Mouse (Mus musculus): ENCODE measurements at regions not wholly inside any gene's neighbourhood (a gene's known extent, or its start where the extent isn't known, plus 50 kb on each side); places are given as distances from the start of the nearest gene placed in this dataset.

DNA sequence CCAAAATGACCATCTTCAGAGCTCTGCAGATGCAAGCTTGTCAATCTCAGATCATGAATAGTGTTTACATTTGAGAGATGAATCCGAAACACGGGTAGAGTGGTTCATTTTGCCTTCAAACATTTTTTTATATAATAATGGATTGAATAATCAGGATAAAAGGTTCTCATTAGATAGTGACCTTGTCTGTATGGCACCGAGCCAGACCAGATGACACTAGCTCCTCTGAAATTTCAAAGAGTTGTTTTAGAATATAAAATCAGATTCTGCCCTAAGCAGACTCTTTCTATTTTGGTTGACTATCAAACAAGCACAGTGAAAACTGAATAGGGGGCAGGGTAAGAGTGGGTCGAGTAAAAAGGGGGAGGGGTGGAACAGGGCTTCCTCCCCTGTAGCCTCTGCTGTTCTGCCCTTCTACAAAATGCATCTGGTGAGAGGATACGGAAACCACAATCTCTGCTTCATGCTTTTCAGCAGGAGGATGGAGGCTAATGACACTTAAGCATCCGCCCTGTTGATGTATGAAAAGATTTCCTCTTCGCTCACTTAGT, 159.9 kb upstream of the Prkd1 start:
- no peak for ATAC-seq (ENCODE audit: insufficient number of reproducible peaks, low FRiP score, low TSS enrichment)

DNA sequence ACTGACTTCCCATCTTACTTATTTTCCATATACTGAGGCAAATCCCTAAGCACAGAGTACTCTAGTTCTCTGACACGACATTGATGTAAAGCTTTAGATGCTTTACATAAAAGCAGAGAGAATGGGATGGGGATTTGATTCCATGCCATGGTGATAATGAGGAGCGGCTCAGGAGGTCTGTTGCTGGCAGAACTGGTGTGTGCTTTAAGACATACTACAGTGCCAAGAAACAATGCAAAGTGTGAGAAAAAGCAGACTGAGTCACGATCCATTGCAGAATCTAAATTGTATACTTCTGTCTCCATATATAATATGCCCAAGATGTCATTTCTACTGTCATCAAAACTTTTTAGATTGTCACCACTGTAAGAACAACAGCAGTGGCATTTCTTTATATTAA, 155.5 kb upstream of the Prkd1 start:
- ATAC-seq (ENCODE audit: insufficient number of reproducible peaks, low FRiP score, low TSS enrichment): no peak

DNA sequence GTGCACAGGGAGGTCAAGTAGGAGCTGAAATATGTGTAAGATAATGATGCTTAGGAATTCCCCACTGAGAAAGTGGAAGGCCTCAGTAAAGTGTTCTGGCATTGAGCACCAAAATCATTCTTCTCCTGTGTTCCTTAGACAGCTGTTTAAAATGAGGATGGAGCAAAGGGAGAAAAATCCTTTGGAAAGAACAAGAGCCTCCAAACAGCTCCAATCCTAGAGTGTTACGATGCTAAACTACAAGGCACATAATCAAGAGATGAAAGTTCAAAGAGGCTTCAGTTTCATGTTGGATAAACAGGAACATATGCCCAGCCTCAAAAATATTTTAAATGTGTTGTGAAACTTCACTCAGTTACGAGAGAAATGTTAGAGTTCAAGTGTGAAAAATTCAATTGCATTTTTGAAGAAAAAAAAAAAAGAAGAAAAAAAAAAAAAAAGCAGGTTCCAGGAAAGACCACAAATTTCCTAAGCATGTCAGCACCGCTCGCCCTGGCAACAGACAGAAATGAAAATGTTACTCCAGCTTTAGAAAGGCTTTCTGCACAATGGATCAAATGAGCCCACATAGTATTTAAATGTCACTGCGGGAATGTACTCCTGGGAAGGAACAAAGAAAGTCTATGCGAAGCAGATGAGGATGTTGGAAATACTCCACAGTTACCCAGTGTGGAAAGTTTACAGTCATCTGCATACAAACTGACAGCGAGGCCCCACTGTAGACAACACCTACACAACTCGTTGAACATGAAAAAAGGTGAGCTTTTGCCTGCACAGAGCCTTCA, 116.5 kb upstream of the Prkd1 start:
- ATAC-seq (ENCODE audit: insufficient number of reproducible peaks, low FRiP score, low TSS enrichment): no peak

GRCm38 (mm10) chr12:50764457-50764856, 115.6 kb upstream of the Prkd1 start:
- no peak for ATAC-seq (ENCODE audit: insufficient number of reproducible peaks, low FRiP score, low TSS enrichment)

DNA sequence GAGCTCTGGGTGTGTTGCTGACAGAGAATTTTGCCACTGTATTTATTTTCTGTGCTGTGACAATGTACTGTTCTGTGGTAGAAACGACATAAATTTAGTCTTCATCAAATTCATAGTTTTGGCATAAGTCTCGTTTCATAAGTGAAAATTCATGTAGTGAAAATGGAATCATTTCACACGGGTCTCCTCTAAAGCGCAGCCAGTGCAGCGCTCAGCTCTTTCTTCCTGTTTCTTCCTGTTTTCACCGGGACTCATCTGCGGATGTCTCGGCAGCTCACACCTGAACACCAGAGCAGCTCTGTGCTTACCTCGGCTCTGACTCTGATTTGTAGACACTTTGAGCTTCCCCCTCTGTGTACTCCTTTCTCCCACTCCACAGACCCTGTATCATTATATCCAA, 85.2 kb upstream of the Prkd1 start:
- no peak for ATAC-seq (ENCODE audit: insufficient number of reproducible peaks, low FRiP score, low TSS enrichment)

DNA sequence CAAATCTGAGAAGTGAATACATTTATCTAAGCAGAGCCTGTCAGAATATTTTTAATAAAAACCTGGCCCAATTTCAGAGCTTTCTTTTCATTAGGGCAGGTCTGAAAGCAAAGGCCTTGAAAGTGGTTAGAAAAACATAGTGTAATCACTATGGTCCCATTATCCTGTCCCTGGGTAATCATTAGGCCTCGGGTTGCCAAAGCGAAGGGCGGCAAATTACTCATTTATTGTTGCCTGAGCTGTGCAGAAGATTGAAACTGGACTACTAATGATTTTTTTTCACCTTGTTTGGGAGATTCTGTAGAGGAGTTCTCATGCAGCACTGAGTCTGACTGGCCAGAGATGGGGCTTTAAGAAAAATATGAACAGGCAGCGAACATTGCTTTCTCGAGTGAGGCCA, 63.7 kb upstream of the Prkd1 start:
- ATAC-seq (ENCODE audit: insufficient number of reproducible peaks, low FRiP score, low TSS enrichment): no peak

DNA sequence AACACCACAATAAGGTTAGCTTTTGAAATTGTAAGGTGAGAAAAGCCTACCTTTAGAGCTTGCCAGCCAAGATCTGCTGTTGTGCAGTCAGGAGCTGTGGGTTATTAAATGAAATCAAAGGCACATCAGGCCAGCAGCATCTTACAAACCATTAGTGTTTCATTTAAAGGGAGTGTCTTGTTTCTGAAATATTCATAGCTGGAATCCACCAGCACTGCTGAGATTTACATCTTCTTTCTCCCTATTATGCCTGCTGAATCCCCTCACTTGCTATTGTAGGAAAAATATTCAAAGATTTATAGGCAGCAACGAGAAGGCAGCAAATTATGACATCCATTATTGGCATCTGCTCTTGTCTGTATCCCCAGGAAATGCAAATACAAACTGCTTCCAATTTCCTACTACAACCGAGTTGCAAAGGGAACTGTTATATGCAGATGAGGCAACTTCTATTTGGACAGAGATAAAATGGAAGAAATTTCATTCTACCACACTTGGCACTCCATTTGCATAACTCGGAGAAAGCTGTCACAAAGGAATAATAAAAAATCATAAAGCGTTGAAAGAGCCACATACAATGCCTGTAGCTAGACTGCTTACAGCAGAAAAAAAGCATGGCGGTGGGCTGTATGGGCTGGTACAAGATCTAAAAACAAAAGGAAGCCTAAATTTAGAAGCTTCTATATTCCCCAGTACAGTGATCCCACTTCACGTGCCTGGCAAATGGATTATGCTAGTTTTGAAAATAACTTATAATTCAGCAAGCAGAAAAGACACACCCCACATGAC, 60.3 kb upstream of the Prkd1 start:
- ATAC-seq (ENCODE audit: insufficient number of reproducible peaks, low FRiP score, low TSS enrichment): no peak

DNA sequence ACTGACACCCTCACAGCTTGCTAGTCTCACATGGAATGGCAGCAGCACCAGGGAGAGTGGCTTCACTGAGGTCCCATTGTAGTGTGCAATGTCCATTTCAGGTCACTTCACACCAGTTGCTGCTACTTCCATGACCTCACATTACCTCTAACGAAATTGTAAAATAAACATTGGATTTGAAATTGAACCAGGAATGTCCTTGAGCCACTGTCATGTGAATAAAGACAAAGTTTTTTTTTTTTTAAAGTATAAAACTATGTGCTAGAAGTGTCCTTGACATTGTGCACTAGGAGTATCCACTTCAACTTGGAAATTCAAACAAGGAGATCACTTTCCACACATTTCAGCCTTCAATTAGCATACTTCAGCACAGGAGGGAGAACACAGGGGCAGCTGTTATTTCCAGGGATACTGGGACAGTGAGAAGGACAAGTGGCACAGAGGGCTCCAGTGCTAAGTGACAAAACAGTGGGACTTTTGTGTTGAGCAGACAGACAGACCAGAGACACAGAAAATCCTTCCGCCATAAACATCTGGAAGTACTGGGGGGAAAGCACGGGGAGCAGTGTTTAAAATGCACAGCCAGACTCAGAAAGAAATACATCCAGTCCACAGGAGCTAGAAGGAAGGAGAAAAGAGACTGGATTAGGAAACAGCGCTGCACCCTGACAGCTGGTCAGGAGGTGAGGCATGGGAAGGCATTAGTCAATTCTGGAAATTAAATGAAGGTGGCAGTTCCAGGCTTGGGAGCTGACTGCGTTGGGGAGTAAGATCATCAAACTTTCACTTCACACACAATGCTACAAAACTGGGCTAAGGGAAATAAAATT, 49.9 kb upstream of the Prkd1 start:
- ATAC-seq (ENCODE audit: insufficient number of reproducible peaks, low FRiP score, low TSS enrichment): no peak
